Mouse (Mus musculus) lung, postnatal 0 days (tissue): Measurements from ENCODE around the gene Khdc4. TPM values are rescaled to one million over a fixed set of nuclear protein-coding genes. Genes with fewer than 3 reads are reported as not detected.

Experiments
- ATAC-seq: fragments of 200-750 bp; cut with Nextera tagmentation; 2 replicates; pipeline ENCODE4 v1.8.0; 2017; ENCODE audit warnings: moderate library complexity
- DNase-seq: peaks from one replicate; pipeline ENCODE4 v3.0.0-alpha.2; 2016; ENCODE audit warnings: low spot score
- H3K27ac ChIP-seq: fragments of 300-500 bp; sonication (generic); 2 replicates; pipeline ENCODE4 v1.5.1; 2014; ENCODE audit warnings: antibody characterized with exemption, mild to moderate bottlenecking, low read length, mixed read lengths
- H3K27me3 ChIP-seq: fragments of 300-500 bp; sonication (generic); replicated peaks from 2 replicates; pipeline ENCODE4 v1.6.1; 2014; ENCODE audit warnings: low read length, mixed read lengths; ENCODE audit not compliant: insufficient read depth
- H3K36me3 ChIP-seq: fragments of 300-500 bp; sonication (generic); 2 replicates; pipeline ENCODE4 v1.6.1; 2014; ENCODE audit warnings: low read length, mixed read lengths; ENCODE audit not compliant: insufficient read depth
- H3K4me1 ChIP-seq: fragments of 300-500 bp; sonication (generic); 2 replicates; pipeline ENCODE4 v1.6.1; 2014; ENCODE audit warnings: antibody characterized with exemption, low read depth, low read length, mixed read lengths; ENCODE audit not compliant: insufficient read depth
- H3K4me2 ChIP-seq: fragments of 300-500 bp; sonication (generic); replicated peaks from 2 replicates; pipeline ENCODE4 v1.6.1; 2014; ENCODE audit warnings: low read depth, mild to moderate bottlenecking, low read length, moderate library complexity, mixed read lengths
- H3K4me3 ChIP-seq: fragments of 300-500 bp; sonication (generic); 2 replicates; pipeline ENCODE4 v1.5.1; 2014; ENCODE audit warnings: low read depth, low read length
- H3K9ac ChIP-seq: fragments of 300-500 bp; sonication (generic); replicated peaks from 2 replicates; pipeline ENCODE4 v1.6.1; 2014; ENCODE audit warnings: low read depth, mild to moderate bottlenecking
- H3K9me3 ChIP-seq: fragments of 300-500 bp; sonication (generic); 2 replicates; pipeline ENCODE4 v1.6.1; 2016; ENCODE audit warnings: low read length, mixed read lengths
- CTCF ChIP-seq: IDR thresholded peaks from 2 replicates; pipeline ENCODE4 v1.5.1; 2016; ENCODE audit warnings: antibody characterized with exemption, mild to moderate bottlenecking
- EP300 ChIP-seq: IDR thresholded peaks from 2 replicates; pipeline ENCODE4 v1.6.1; 2016; ENCODE audit warnings: antibody characterized with exemption, mild to moderate bottlenecking, control low read depth
- WGBS: fragments of 180-500 bp; shearing (Covaris S2); extraction: QIAGEN DNeasy Blood & Tissue Kit; methylation state at CpG from one replicate; pipeline ENCODE4 v1.1.7; 2014; 5-methylcytosine and 5-hydroxymethylcytosine counted together
- polyA plus RNA-seq: library from polyadenylated mRNA; unstranded; fragments of >200 nt; fragmentation: Nextera tagmentation; extraction: Ambion mirVana; gene quantifications from 2 replicates; pipeline ENCODE4 v1.2.1, GENCODE M21; 2015

Khdc4 gene
- polyA plus RNA-seq, 1 experiment from 2014 or later = 42.3 TPM

DNA sequence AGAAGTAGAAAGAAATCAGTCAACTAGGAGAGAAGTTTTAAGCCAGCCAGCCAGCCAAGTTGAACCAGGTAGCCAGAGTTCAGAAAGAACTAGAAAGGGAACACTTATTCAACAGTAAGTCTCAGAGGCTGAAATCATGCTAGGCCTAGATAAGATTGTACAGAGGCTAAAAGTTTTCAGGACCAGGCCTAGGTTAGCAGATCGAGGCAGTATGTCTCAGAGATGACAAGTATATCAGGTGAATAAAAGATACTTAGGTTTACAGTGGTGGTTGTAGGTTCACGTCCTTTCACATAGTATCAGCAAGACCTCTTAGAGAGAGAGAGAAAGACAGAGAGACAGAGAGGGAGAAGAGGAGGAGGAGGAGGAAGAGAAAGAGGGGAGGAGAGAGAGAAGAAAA, 1.8 kb upstream of the Khdc4 start:
- H3K4me3 ChIP-seq = no peak overlapping the region
- 87% methylated on average over 2 of the region's 2 CpGs for WGBS
- peaks cover 7% of the 10 kb centered on the region; the same call in 1 of the 2 replicates for H3K4me1 ChIP-seq
- no peak overlapping the region for H3K4me2 ChIP-seq
- no peak for DNase-seq
- no peak for ATAC-seq
- no peaks in the 10 kb centered on the region for H3K27me3 ChIP-seq
- no peak overlapping the region for H3K27ac ChIP-seq
- no peak overlapping the region for H3K9ac ChIP-seq
- H3K9me3 ChIP-seq = no peaks in the 10 kb centered on the region
- no peaks in the 10 kb centered on the region for H3K36me3 ChIP-seq
- TF ChIP-seq CTCF (no peak), EP300 (no peak)

DNA sequence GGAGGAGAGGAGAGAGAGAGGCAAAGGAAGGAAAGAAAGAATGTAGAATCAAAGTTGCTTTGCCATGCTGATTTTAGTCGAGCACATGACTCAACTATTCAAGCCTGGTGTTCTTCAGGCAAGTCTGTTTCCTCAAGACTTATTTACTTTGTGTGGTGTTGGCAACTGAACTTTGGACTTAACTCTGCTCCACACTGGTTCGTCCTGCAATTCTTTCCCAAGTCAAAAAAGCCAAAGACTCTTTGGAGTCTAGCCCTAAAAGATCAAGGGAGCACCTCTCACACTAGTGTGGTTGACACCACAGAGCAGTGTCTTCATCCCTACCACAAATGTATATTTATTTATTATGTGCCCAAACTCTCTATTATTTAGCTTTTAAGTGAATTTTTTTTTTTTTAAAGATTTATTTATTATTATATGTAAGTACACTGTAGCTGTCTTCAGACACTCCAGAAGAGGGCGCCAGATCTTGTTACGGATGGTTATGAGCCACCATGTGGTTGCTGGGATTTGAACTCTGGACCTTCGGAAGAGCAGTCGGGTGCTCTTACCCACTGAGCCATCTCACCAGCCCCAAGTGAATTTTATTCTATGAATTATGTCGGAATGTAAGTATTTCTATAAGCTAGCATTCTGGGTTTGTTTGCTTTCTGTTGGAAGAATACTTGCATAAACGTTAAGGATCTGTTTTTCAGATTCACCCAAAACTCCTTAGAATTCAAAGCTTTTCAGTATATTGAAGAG, 1.2 kb upstream of the Khdc4 start:
- H3K36me3 ChIP-seq = no peaks in the 10 kb centered on the region
- ATAC-seq = no peak
- DNase-seq = peak; percentile 30
- H3K27ac ChIP-seq = peak overlapping the region; percentile 99
- TF ChIP-seq EP300 (no peak), CTCF (peak; percentile 32; the same call in 1 of the 2 replicates)
- 47% methylated on average over 7 of the region's 8 CpGs for WGBS
- H3K9ac ChIP-seq = peak overlapping the region; percentile 41
- H3K4me1 ChIP-seq = peaks cover 7% of the 10 kb centered on the region; the same call in 1 of the 2 replicates
- H3K9me3 ChIP-seq = no peaks in the 10 kb centered on the region
- H3K27me3 ChIP-seq = no peaks in the 10 kb centered on the region
- H3K4me2 ChIP-seq = peak overlapping the region; percentile 54
- peak overlapping the region; percentile 97 for H3K4me3 ChIP-seq

DNA sequence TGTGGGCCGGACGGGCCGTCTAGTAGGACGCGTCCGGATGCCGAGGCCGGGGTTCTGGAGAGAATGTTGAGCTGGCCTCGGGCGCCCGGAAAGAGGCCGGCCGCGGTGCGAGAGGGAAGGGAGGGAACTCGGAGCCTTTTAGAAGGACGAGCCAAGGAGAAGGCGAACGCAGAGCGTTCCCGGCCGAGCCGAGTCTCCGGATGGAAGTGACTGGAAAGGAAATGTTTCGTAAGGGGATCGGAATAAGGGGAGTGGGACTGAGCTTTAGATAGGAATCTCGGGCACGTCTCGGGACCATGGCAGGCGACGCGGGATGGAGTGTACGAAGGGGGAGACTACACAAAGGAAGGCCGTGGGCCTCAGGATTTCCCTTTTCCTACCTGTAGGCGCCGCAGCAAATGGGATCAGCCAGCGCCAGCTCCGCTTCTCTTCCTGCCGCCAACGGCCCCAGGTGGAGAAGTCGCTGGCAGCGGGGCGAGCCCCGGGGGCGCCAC, 402 bp downstream of the Khdc4 start:
- ATAC-seq = peak; percentile 56
- WGBS = 0% methylated on average over 42 of the region's 45 CpGs
- Histone ChIP-seq H3K36me3 (peaks cover 8% of the 10 kb centered on the region), H3K27ac (peak overlapping the region; percentile 99), H3K9ac (peak overlapping the region; percentile 98), H3K4me2 (peak overlapping the region; percentile 71), H3K27me3 (no peaks in the 10 kb centered on the region), H3K4me1 (peaks cover 7% of the 10 kb centered on the region; the same call in 1 of the 2 replicates), H3K9me3 (no peaks in the 10 kb centered on the region), H3K4me3 (peak overlapping the region; percentile 97)
- no peak for TF ChIP-seq EP300
- TF ChIP-seq CTCF = peak; percentile 57
- DNase-seq = peak; percentile 76

DNA sequence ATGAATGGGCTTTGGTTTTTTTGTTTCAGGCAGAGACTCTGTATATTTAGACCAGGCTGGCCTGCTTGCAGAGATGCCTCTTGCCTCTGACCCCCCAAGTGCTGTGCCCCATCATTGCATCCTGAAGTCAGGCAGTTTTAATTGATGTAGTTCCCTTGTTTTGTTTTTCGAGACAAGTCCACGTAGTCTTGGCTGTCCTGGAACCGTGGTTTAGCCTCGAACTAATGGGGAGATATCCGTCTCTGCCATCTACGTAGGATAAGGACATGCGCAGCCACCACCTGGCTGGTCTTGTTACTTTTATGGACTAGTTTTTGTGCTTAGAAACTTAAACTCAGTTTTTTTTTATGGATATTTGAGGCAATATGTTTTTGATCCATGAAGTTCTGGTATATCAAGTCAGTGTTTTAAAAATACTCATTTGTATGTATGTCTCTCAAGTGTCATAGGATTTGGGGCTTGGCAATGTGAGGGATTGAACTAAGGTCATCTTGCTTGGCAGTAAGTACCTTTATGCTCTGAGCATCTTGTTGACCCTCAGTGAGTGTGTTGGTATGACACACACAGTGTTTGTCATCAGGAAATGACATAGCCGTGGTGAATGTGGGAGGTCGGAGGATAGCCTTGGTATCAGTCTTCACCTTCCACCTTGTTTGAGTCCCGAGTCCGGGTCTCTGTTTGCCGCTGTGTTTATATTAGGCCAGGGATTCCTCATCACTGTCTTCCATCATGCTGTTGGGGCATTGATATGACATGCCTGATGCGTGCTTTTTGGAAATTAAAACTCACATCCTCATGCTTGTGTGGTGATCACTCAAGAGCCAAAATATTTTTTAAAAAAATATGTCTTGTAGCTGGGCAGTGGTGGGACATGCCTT, 1.4 kb downstream of the Khdc4 start:
- Histone ChIP-seq H3K9ac (peak overlapping the region; percentile 98), H3K27ac (peak overlapping the region; percentile 99; the same call in 1 of the 2 replicates), H3K4me1 (peaks cover 7% of the 10 kb centered on the region; the same call in 1 of the 2 replicates), H3K36me3 (peaks cover 12% of the 10 kb centered on the region), H3K4me2 (peak overlapping the region; percentile 71), H3K27me3 (no peaks in the 10 kb centered on the region), H3K4me3 (peak overlapping the region; percentile 97), H3K9me3 (no peaks in the 10 kb centered on the region)
- 10% methylated on average over 13 of the region's 13 CpGs for WGBS
- DNase-seq (peak; percentile 18), ATAC-seq (no peak)
- no peak for TF ChIP-seq EP300
- TF ChIP-seq CTCF = no peak

DNA sequence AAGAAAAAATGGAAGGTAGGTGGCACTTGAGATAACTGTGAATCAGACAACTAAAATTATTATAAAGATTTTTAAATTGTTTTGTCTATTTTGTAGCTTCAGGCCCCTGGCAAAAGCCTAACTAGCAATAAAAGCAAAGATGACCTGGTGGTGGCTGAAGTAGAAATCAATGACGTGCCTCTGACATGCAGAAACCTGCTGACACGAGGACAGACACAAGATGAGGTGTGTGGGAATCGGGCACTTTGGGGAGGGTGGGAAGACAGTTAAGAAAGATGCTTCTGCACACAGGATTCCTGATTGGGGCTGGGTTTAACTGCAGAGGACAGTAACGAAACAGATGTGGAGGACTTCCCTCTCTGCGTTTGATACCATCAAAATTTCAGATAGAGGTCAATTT, 3.5 kb downstream of the Khdc4 start:
- no peak overlapping the region for H3K9ac ChIP-seq
- H3K4me3 ChIP-seq = no peak overlapping the region
- H3K36me3 ChIP-seq = peaks cover 16% of the 10 kb centered on the region
- WGBS = 72% methylated on average over 5 of the region's 5 CpGs
- no peak for DNase-seq
- peaks cover 7% of the 10 kb centered on the region; the same call in 1 of the 2 replicates for H3K4me1 ChIP-seq
- TF ChIP-seq EP300 (no peak), CTCF (no peak)
- ATAC-seq = no peak
- no peak overlapping the region for H3K27ac ChIP-seq
- no peaks in the 10 kb centered on the region for H3K9me3 ChIP-seq
- H3K27me3 ChIP-seq = no peaks in the 10 kb centered on the region
- H3K4me2 ChIP-seq = no peak overlapping the region

DNA sequence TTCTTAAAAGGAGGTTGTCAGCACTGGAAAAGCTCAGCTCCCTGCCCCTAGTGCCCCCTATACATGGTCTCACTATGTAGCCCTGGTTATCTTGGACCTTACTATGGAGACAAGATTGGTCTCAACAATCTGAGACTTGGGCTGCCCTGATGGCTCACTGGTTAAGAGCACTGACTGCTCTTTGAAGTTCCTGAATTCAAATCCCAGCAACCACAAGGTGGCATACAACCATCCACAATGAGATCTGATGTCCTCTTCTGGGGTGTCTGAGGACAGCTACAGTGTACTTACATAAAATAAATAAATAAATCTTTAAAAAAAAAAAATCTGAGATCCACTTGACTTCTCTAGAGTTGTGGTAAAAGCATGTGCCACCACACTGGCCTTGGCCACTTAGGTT, 9.9 kb downstream of the Khdc4 start:
- Histone ChIP-seq H3K27me3 (no peaks in the 10 kb centered on the region), H3K4me3 (no peak overlapping the region), H3K4me1 (no peaks in the 10 kb centered on the region), H3K36me3 (peaks cover 57% of the 10 kb centered on the region), H3K4me2 (no peak overlapping the region), H3K27ac (no peak overlapping the region), H3K9ac (no peak overlapping the region), H3K9me3 (no peaks in the 10 kb centered on the region)
- TF ChIP-seq EP300 (no peak), CTCF (peak; percentile 12; the same call in 1 of the 2 replicates)
- ATAC-seq (no peak), DNase-seq (no peak)
